Mouse (Mus musculus) ES-E14 (cell line): ENCODE results near the gene Ilk. TPM values are rescaled to one million over a fixed set of nuclear protein-coding genes. Genes with fewer than 3 reads are reported as not detected.
A peak's percentile ranks its signal among the peaks of the same experiment; 100 is the strongest.

Experiments used
- DNase-seq: peaks from one replicate; pipeline ENCODE4 v3.0.0-alpha.2; 2013; ENCODE audit warnings: low read depth, low spot score
- H3K27ac ChIP-seq: 2 replicates; pipeline ENCODE4 v1.5.1; 2012; ENCODE audit warnings: low read depth, mild to moderate bottlenecking, low read length, moderate library complexity, mixed read lengths; ENCODE audit not compliant: poor library complexity, insufficient read depth, severe bottlenecking
- H3K36me3 ChIP-seq: 2 replicates; pipeline ENCODE4 v1.6.1; 2012; ENCODE audit warnings: mild to moderate bottlenecking, low read length, moderate library complexity, mixed read lengths; ENCODE audit not compliant: control insufficient read depth, poor library complexity, insufficient read depth, severe bottlenecking
- H3K4me1 ChIP-seq, 2 experiments: fragments of 150-350 bp in 1 of 2; sonication (generic) in 1 of 2; 2 replicates each; pipeline ENCODE4 v1.6.1; 2012; ENCODE audit warnings: low read length in 2 of 2, mild to moderate bottlenecking in 1 of 2, mixed read lengths in 1 of 2; ENCODE audit not compliant: control insufficient read depth in 2 of 2, insufficient read depth in 2 of 2, poor library complexity in 1 of 2
- H3K4me3 ChIP-seq, 2 experiments: fragments of 150-350 bp in 1 of 2; sonication (generic) in 1 of 2; 2 replicates each; pipeline ENCODE4 v1.5.1; 2012; ENCODE audit warnings: low read length in 2 of 2, low read depth in 1 of 2, mild to moderate bottlenecking in 1 of 2, mixed read lengths in 1 of 2; ENCODE audit not compliant: insufficient read depth in 1 of 2, poor library complexity in 1 of 2, severe bottlenecking in 1 of 2
- H3K9ac ChIP-seq: 2 replicates; pipeline ENCODE4 v1.6.1; 2012; ENCODE audit warnings: low read depth, mild to moderate bottlenecking, low read length, mixed read lengths; ENCODE audit not compliant: poor library complexity, insufficient read depth, severe bottlenecking
- H3K9me3 ChIP-seq: fragments of 150-350 bp; sonication (generic); 2 replicates; pipeline ENCODE4 v1.6.1; 2012; ENCODE audit warnings: low read depth, mild to moderate bottlenecking, low read length; ENCODE audit not compliant: control insufficient read depth, insufficient read depth
- CHD2 ChIP-seq: IDR thresholded peaks from 2 replicates; pipeline ENCODE4 v1.6.1; 2014; ENCODE audit warnings: mild to moderate bottlenecking, low read depth, low read length, inconsistent platforms
- HCFC1 ChIP-seq: IDR thresholded peaks from 2 replicates; pipeline ENCODE4 v1.6.1; 2012; ENCODE audit warnings: low read length, inconsistent platforms, borderline replicate concordance; ENCODE audit not compliant: insufficient read depth
- MAFK ChIP-seq: IDR thresholded peaks from 2 replicates; pipeline ENCODE4 v1.6.1; 2014; ENCODE audit warnings: mild to moderate bottlenecking, low read depth, low read length, inconsistent platforms; ENCODE audit not compliant: insufficient read depth
- ZC3H11A ChIP-seq: IDR thresholded peaks from 2 replicates; pipeline ENCODE4 v1.6.1; 2012; ENCODE audit warnings: low read depth, mild to moderate bottlenecking, inconsistent platforms, low read length, borderline replicate concordance
- ZNF384 ChIP-seq: IDR thresholded peaks from 2 replicates; pipeline ENCODE4 v1.6.1; 2012; ENCODE audit warnings: low read depth, low read length, inconsistent platforms
- in situ Hi-C, 2 experiments: fragments of 600-800 bp; cut with MboI; formaldehyde crosslinking; loops; one replicate each; pipeline ENCODE4 v1.15.1; 2025; ENCODE audit warnings: low sequenced_read_pairs in 2 of 2, inconsistent platforms in 1 of 2; ENCODE audit not compliant: unreplicated experiment in 2 of 2
- total RNA-seq: library from RNA; depleted of rRNA; stranded (reverse); fragments of 300-350 nt; gene quantifications from 2 replicates; pipeline ENCODE4 v1.2.3, GENCODE M21; 2012

Ilk gene
- total RNA-seq, 1 experiment, result 61.4 TPM

DNA sequence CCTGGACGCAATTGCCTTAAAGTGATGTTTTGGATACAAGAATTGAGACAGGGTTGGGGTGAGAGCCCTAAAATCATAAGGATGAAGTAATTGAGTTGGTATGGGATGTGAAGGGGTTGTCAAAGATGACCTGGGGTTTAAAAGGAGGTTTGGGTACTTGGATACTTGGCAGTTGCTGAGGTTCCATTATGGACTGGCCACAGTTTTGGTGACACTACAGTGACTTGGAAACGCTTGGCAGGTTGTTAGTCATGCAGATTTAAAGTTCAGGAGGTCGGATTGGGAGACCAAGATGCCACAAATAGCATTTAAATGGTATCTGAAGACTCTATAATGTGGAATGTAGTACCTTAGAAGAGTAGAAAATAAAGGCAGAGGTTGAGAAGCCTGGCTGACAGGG, 1.3 kb downstream of the Ilk start:
- Histone ChIP-seq H3K36me3 (peaks cover 37% of the 10 kb centered on the region), H3K9ac (no peak overlapping the region), H3K27ac (no peak overlapping the region), H3K9me3 (no peaks in the 10 kb centered on the region), H3K4me3 (peak overlapping the region; percentile 79 to 81; a peak in 3 of 4 replicates), H3K4me1 (peaks cover 2% of the 10 kb centered on the region in 2 experiments; a peak in 2 of 4 replicates)
- DNase-seq, result no peak
- TF ChIP-seq HCFC1 (no peak), MAFK (no peak), ZNF384 (no peak), CHD2 (no peak), ZC3H11A (no peak)
- in situ Hi-C loops, result no loop called here

DNA sequence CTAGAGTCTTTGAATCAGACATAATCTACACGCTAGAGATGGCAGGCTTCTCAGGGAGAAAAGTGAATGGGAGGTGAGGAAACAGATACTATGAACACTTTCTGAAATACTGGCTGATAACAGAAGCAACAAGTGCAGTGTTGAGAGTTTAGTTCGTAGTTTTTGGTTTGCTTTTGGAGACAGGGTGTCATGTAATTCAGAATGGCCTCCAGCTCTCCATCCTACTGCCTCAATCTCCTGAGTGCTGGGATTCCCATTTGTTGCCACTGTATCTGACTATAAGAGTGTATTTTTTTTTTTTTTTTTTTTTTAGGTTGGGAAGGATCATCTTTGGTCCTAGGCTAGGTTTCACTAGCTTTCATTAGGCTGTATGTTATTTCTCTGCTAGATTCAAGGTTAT, 1.9 kb downstream of the Ilk start:
- TF ChIP-seq ZC3H11A (no peak), ZNF384 (no peak), CHD2 (no peak), HCFC1 (no peak), MAFK (no peak)
- no peaks in the 10 kb centered on the region for H3K9me3 ChIP-seq
- H3K27ac ChIP-seq, result no peak overlapping the region
- H3K4me1 ChIP-seq, result peaks cover 2 to 5% of the 10 kb centered on the region in 2 experiments; a peak in 2 of 4 replicates
- in situ Hi-C loops, result no loop called here
- no peak overlapping the region for H3K4me3 ChIP-seq
- H3K9ac ChIP-seq, result no peak overlapping the region
- DNase-seq, result no peak
- H3K36me3 ChIP-seq, result peaks cover 35% of the 10 kb centered on the region

DNA sequence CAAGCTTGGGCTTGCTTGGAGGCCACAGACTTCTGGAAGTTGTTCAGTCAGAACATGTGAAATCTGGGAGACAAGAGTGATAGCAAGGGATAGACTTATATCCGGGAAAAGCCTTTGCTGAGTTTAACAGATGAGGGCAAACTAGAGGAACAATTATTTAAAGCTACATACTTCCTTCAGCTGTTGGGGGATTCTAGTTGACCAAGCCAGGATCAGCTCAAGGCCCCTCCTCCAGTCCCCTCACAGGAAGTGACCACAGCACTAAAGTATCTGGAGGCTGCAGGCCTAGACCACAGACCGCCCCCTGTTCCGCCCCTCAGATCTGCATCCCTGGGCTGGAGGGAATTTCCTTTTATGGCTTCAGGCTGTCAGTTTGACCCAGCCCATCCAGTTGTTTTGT, 2.6 kb downstream of the Ilk start:
- Histone ChIP-seq H3K9me3 (no peaks in the 10 kb centered on the region), H3K36me3 (peaks cover 29% of the 10 kb centered on the region), H3K27ac (no peak overlapping the region), H3K4me3 (no peak overlapping the region), H3K9ac (no peak overlapping the region), H3K4me1 (peaks cover 2 to 5% of the 10 kb centered on the region in 2 experiments; a peak in 2 of 4 replicates)
- no peak for DNase-seq
- TF ChIP-seq CHD2 (no peak), HCFC1 (no peak), ZC3H11A (no peak), ZNF384 (no peak), MAFK (no peak)
- in situ Hi-C loops, result no loop called here

DNA sequence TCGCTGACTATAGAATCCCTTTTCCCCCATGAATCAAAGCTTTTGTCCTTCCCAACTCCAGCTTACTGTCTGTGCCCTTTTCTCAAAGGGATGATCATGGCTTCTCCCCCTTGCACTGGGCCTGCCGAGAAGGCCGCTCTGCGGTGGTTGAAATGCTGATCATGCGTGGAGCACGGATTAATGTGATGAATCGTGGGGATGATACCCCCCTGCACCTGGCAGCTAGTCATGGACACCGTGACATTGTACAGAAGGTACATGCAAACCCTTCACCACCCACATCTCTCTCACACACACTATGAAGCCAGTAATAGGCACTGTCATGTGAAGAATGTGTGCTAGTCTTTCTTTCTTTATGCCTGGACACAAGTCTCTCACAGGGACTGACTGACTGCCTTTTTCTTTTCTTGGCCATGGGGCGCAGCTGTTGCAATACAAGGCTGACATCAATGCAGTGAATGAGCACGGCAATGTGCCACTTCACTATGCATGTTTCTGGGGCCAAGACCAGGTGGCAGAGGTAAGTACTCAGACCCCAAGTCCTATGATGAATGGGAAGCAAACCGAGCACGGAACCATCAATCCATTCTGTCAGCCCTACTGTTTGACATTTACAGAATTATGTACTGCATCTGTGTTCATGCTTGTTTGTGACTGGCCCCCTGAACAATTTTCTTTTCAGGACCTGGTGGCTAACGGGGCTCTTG, 3.9 kb downstream of the Ilk start:
- H3K4me1 ChIP-seq, result peaks cover 2 to 5% of the 10 kb centered on the region in 2 experiments; a peak in 2 of 4 replicates

DNA sequence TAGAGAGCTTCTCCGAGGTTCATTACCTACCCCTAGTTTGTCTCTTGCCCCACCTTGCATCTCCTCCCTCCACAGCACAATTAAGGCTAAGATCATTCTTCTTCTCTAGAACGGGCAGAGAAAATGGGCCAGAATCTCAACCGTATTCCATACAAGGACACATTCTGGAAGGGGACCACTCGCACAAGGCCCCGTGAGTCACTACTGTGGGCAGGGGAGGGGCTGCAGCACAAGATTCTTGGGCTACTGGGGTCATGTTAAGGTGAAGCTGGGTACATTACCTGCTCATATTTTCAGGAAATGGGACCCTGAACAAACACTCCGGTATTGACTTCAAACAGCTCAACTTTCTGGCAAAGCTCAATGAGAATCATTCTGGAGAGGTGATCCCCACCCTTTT, 4.5 kb downstream of the Ilk start:
- TF ChIP-seq ZNF384, result no peak
- TF ChIP-seq ZC3H11A, result no peak
- no peak for TF ChIP-seq CHD2
- no peak for TF ChIP-seq HCFC1
- TF ChIP-seq MAFK, result no peak
- Histone ChIP-seq H3K36me3 (peaks cover 20% of the 10 kb centered on the region), H3K9ac (no peak overlapping the region), H3K4me1 (peaks cover 2 to 5% of the 10 kb centered on the region in 2 experiments; a peak in 2 of 4 replicates), H3K4me3 (no peak overlapping the region), H3K27ac (no peak overlapping the region), H3K9me3 (no peaks in the 10 kb centered on the region)
- in situ Hi-C loops, result no loop called here
- no peak for DNase-seq

More for the DNA sequence above, 3.9 kb downstream of the Ilk start:
- no peak overlapping the region for H3K9ac ChIP-seq
- in situ Hi-C loops, result no loop called here
- no peak overlapping the region; the same call in 1 of the 2 replicates for H3K27ac ChIP-seq
- H3K4me3 ChIP-seq, result no peak overlapping the region
- peaks cover 20% of the 10 kb centered on the region for H3K36me3 ChIP-seq
- TF ChIP-seq ZNF384, result no peak
- TF ChIP-seq CHD2, result no peak
- no peak for TF ChIP-seq HCFC1
- no peak for TF ChIP-seq ZC3H11A
- no peak for TF ChIP-seq MAFK
- no peak for DNase-seq
- no peaks in the 10 kb centered on the region for H3K9me3 ChIP-seq
